Mouse (Mus musculus) adrenal gland (tissue): ENCODE measurements at regions not wholly inside any gene's neighbourhood (a gene's known extent, or its start where the extent isn't known, plus 50 kb on each side); places are given as distances from the start of the nearest gene placed in this dataset.

Source experiments
- intact Hi-C: fragments of 180-260 bp; cut with DNase I; formaldehyde crosslinking; loops from one replicate; pipeline ENCODE4 v1.15.1; 2025

GRCm38 (mm10) chr12:110332616-110333154 lies 53.8 kb downstream of the Dio3 start:
- intact Hi-C loops: no loop called here

- intact Hi-C loops: no loop called here
Measured at GRCm38 (mm10) chr12:110334609-110335008, 55.7 kb downstream of the Dio3 start.

- intact Hi-C loops: no loop called here
Measured at GRCm38 (mm10) chr12:110344280-110344827, 65.5 kb downstream of the Dio3 start.

GRCm38 (mm10) chr12:110349621-110350020 lies 70.8 kb downstream of the Dio3 start:
- intact Hi-C loops: no loop called here

- intact Hi-C loops: no loop called here
Measured at GRCm38 (mm10) chr12:110355851-110356250, 77.0 kb downstream of the Dio3 start.

- intact Hi-C loops: no loop called here
Measured at GRCm38 (mm10) chr12:110367102-110367501, 79.8 kb upstream of the Ppp2r5c start.

- intact Hi-C loops: no loop called here
Measured at GRCm38 (mm10) chr12:110367822-110368221, 79.1 kb upstream of the Ppp2r5c start.

GRCm38 (mm10) chr12:110371886-110372690 lies 74.8 kb upstream of the Ppp2r5c start:
- intact Hi-C loops: loop anchor here (10.0 kb wide), 2 partner anchors 777 to 1467 kb away; no protein-coding TSS in a partner anchor

GRCm38 (mm10) chr12:110372986-110373385 lies 73.9 kb upstream of the Ppp2r5c start:
- intact Hi-C loops: loop anchor here (10.0 kb wide), 2 partner anchors 778 to 1468 kb away; no protein-coding TSS in a partner anchor

- intact Hi-C loops: loop anchor here (10.0 kb wide), 2 partner anchors 779 to 1469 kb away; no protein-coding TSS in a partner anchor
Measured at GRCm38 (mm10) chr12:110373408-110374065, 73.4 kb upstream of the Ppp2r5c start.

- intact Hi-C loops: loop anchor here (5.0 to 10.0 kb wide), 4 partner anchors 368 to 1470 kb away; no protein-coding TSS in a partner anchor
Measured at GRCm38 (mm10) chr12:110375139-110375538, 71.8 kb upstream of the Ppp2r5c start.

- intact Hi-C loops: loop anchor here (5.0 to 10.0 kb wide), 4 partner anchors 369 to 1471 kb away; no protein-coding TSS in a partner anchor
Measured at GRCm38 (mm10) chr12:110376062-110376837, 70.7 kb upstream of the Ppp2r5c start.

- intact Hi-C loops: loop anchor here (5.0 to 10.0 kb wide), 4 partner anchors 369 to 1472 kb away; no protein-coding TSS in a partner anchor
Measured at GRCm38 (mm10) chr12:110376838-110377150, 70.1 kb upstream of the Ppp2r5c start.

- intact Hi-C loops: loop anchor here (5.0 to 10.0 kb wide), 4 partner anchors 370 to 1473 kb away; no protein-coding TSS in a partner anchor
Measured at GRCm38 (mm10) chr12:110377306-110377705, 69.6 kb upstream of the Ppp2r5c start.

- intact Hi-C loops: loop anchor here (5.0 to 10.0 kb wide), 4 partner anchors 370 to 1473 kb away; no protein-coding TSS in a partner anchor
Measured at GRCm38 (mm10) chr12:110377734-110378133, 69.2 kb upstream of the Ppp2r5c start.

GRCm38 (mm10) chr12:110378302-110378701 lies 68.6 kb upstream of the Ppp2r5c start:
- intact Hi-C loops: loop anchor here (5.0 to 10.0 kb wide), 4 partner anchors 371 to 1474 kb away; no protein-coding TSS in a partner anchor

- intact Hi-C loops: loop anchor here (5.0 to 10.0 kb wide), 4 partner anchors 372 to 1475 kb away; no protein-coding TSS in a partner anchor
Measured at GRCm38 (mm10) chr12:110379721-110380120, 67.2 kb upstream of the Ppp2r5c start.

- intact Hi-C loops: no loop called here
Measured at GRCm38 (mm10) chr12:110380831-110381750, 65.8 kb upstream of the Ppp2r5c start.

- intact Hi-C loops: no loop called here
Measured at GRCm38 (mm10) chr12:110385031-110385430, 61.9 kb upstream of the Ppp2r5c start.
